Mouse (Mus musculus) bone marrow, adult 2 months (tissue): ENCODE measurements around the gene Gpkow. TPM values are rescaled to one million over a fixed set of nuclear protein-coding genes. Genes with fewer than 3 reads are reported as not detected.

Source experiments
- polyA plus RNA-seq: library from polyadenylated mRNA; stranded (reverse); fragments of >200 nt; gene quantifications from 2 replicates; pipeline ENCODE4 v1.2.4, GENCODE M21; 2011; ENCODE audit warnings: low replicate concordance; ENCODE audit not compliant: missing spikeins, insufficient read depth, insufficient read length

Gpkow gene
- polyA plus RNA-seq, 1 experiment: 19.1 TPM

Other genes with a start within 250 kb of the Gpkow start
- 1.2 TPM in 1 of 2 replicates, not detected in the other for gene Foxp3, start 123.5 kb upstream of the Gpkow start, polyA plus RNA-seq
- gene Ppp1r3f, start 122.8 kb upstream of the Gpkow start, polyA plus RNA-seq: 0.43 TPM in 1 of 2 replicates, not detected in the other
- gene Ccdc22, start 91.6 kb upstream of the Gpkow start, polyA plus RNA-seq: 28.7 and 37.0 TPM in 2 replicates
- gene Cacna1f, start 90.0 kb upstream of the Gpkow start, polyA plus RNA-seq: 0.22 and 0.32 TPM in 2 replicates
- 0.50 and 1.9 TPM in 2 replicates for gene Syp, start 58.7 kb upstream of the Gpkow start, polyA plus RNA-seq
- gene Prickle3, start 39.9 kb upstream of the Gpkow start, polyA plus RNA-seq: 10.7 and 22.4 TPM in 2 replicates
- gene Plp2, start 25.7 kb upstream of the Gpkow start, polyA plus RNA-seq: 5.3 and 33.2 TPM in 2 replicates
- gene Magix, start 15.9 kb upstream of the Gpkow start, polyA plus RNA-seq: not detected in 2 replicates
- gene Wdr45, start 17.2 kb downstream of the Gpkow start, polyA plus RNA-seq: 54.7 and 91.1 TPM in 2 replicates
- not detected in 2 replicates for gene Gm45208, start 25.1 kb downstream of the Gpkow start, polyA plus RNA-seq
- 3.9 and 9.5 TPM in 2 replicates for gene Praf2, start 31.3 kb downstream of the Gpkow start, polyA plus RNA-seq
- gene Ccdc120, start 53.8 kb downstream of the Gpkow start, polyA plus RNA-seq: 0.36 and 1.4 TPM in 2 replicates
- 15.5 and 22.3 TPM in 2 replicates for gene Tfe3, start 65.4 kb downstream of the Gpkow start, polyA plus RNA-seq
- gene Gripap1, start 92.6 kb downstream of the Gpkow start, polyA plus RNA-seq: 95.0 and 184 TPM in 2 replicates
- 2.2 and 4.8 TPM in 2 replicates for gene Kcnd1, start 125.2 kb downstream of the Gpkow start, polyA plus RNA-seq
- gene Otud5, start 144.2 kb downstream of the Gpkow start, polyA plus RNA-seq: 124 and 222 TPM in 2 replicates
- 20.0 and 26.2 TPM in 2 replicates for gene Pim2, start 181.1 kb downstream of the Gpkow start, polyA plus RNA-seq
- 21.0 and 37.1 TPM in 2 replicates for gene Slc35a2, start 186.9 kb downstream of the Gpkow start, polyA plus RNA-seq
- gene Pqbp1, start 202.1 kb downstream of the Gpkow start, polyA plus RNA-seq: 40.9 and 45.1 TPM in 2 replicates
- 9.2 and 17.8 TPM in 2 replicates for gene Timm17b, start 202.2 kb downstream of the Gpkow start, polyA plus RNA-seq
- not detected in 2 replicates for gene Gm10491, start 210.7 kb downstream of the Gpkow start, polyA plus RNA-seq
- not detected in 2 replicates for gene Gm10490, start 212.4 kb downstream of the Gpkow start, polyA plus RNA-seq
- not detected in 2 replicates for gene Pcsk1n, start 222.7 kb downstream of the Gpkow start, polyA plus RNA-seq
- gene Eras, start 231.5 kb downstream of the Gpkow start, polyA plus RNA-seq: 10.9 TPM in 1 of 2 replicates, not detected in the other